Mouse (Mus musculus) embryo, embryonic 10 days (tissue): ENCODE results near the gene Magea8.
"Not testable (repeated sequence)": the region's sequence is repeated elsewhere in the genome, so short reads cannot be mapped to it uniquely, and the experiment has no call there.

Experiments used
- DNase-seq: peaks from one replicate; pipeline ENCODE4 v3.0.0-alpha.2; 2015; ENCODE audit warnings: low spot score

Gene Magea8

GRCm38 (mm10) chrX:154995750-154996149 is at the start of gene Magea8:
TSS of gene Magea8 (minus strand) at chrX:154995850.
- not testable (repeated sequence) for DNase-seq

GRCm38 (mm10) chrX:154949405-154949804 is 46.2 kb downstream of the Magea8 start, which contains the start of gene Magea3:
TSS of gene Magea3 (minus strand) at chrX:154949505.
- DNase-seq: not testable (repeated sequence)

- DNase-seq: not testable (repeated sequence)
These were observed 59.8 kb downstream of the Magea8 start, which contains the start of gene Magea6 for GRCm38 (mm10) chrX:154935887-154936286. TSS of gene Magea6 (minus strand) at chrX:154935987.
